Mouse (Mus musculus) stomach, adult 2 months (tissue): ENCODE data around the gene Msh4. TPM values are rescaled to one million over a fixed set of nuclear protein-coding genes. Genes with fewer than 3 reads are reported as not detected.

Source experiments
- polyA plus RNA-seq: library from polyadenylated mRNA; depleted of rRNA; stranded (reverse); fragments of >200 nt; gene quantifications from 2 replicates; pipeline ENCODE4 v1.2.3, GENCODE M21; 2012; rRNA removed

Gene Msh4
- polyA plus RNA-seq, result 0.01 TPM in 1 of 2 replicates, not detected in the other

DNA sequence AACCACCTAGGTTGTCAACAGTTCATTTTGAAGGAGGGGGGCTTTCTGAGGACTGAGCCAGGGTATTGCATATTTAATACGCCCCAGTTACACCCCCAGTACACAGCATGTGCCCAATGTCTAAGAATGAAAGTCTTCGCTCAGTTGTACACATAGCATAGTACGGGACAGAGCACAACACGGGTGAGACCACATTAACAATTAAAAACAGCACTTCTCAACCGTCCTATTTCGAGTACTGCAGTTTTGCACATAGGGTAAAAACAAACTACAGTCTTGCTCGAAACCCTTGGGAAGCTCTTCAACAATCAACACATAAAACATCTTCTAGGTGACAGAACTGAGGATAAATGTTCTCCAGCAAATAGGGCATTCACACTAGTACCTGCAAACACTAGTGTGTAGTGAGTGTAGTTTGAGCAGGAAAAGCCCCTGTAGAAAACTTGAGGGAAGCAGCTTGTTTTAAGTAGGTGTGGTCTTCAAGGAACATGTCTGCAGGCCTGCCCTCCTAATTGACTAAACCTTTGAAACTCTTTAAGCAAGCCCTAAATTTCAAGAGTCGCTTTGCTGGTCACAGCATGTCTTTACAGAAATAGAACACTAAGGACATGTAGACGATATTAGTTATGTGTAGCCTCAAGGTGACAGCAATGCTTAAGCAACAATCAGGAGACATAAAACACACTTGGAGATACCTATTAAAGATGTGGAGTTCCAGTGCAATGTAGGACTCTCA lies at the start of gene Msh4:
Msh4 (minus strand) TSS at position 3 of the 736 bp plus-strand sequence.

DNA sequence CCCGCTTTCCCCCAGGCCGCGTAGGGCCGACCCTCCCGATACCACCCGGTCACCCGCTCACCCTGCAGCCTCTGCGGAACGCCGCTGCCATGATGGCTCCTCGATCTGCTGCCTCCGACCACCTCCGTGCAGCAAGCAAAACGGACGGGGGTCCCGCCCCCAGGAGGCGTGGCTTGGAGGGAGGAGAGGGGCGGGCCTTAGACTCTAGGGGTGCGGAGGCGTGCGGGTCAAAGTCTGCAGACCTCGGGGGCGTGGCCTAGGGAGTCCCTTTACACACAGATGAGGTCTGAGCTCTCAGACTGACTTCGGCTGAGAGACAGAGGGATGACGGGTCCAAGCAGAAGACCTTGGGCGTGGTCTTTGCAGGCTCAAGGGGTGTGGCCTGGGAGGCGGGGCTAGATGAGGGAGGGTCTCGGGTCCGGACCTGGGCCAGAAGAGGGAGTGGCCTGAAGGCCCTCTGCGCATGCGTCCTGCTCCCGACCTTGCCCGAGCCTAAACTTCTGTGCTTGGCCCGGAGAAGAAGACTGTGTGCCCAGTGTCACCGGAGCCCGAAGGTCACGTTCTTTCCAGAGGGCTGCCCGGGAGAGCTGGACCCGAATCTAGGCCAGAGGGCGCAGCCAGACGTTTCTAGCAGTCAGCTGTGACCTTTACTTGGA lies 38.5 kb upstream of the Msh4 start, which contains the start of gene Acadm:
Acadm (minus strand) TSS at position 298 of the 656 bp plus-strand sequence.

DNA sequence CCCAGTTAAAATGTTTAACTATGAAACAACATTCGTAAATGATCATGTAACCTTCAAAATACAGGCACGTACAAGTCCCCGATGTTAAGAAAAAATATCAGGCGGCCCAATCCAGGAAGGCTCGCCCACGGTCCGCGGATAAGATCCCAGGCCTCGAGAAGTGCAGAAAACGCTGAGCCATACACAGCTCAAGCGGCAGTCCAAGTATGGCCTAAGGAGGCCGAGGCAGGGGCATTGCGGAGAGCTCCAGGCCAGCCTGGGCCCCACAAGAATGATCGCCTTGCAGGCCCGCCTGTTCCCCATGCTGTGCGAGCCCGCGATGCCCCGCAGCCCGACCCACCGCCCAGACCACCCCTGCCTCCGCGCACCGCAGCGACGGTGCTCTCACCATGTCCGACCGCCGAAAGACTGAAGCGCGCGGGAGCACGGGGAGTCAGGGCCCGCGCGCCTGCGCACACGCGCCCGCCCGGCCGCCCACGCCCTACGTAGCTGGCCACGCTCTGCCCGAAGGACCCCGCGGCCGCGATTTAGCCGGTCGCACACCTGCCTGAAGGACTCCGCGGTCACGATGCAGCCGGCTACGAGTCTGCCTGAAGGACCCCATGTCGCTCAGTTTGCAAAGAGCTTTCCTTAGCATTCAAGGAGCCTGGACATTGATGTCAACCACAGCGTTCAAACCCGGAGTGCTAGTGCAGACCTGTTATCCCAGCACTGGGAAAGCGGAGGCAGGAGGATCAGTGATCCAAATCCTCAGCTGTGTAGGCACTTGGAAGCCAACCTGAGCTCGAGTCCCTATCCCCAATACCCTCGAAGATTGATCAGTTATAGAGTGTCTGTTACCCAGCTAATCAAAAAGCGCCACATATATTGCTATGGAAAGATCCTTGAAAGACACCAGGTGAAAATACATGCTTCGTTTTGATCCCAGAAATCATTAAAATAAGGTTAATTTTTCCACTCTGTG lies 6.9 kb upstream of the Msh4 start, which contains the start of gene Rabggtb:
Rabggtb (minus strand) TSS at position 464 of the 964 bp plus-strand sequence.

GRCm38 (mm10) chr3:153844030-153844429 lies 61.9 kb downstream of the Msh4 start, which contains the start of gene Asb17:
Asb17 (plus strand) TSS chr3:153844209.

Other genes with a start within 250 kb of the Msh4 start
- gene St6galnac3, start 181.0 kb downstream of the Msh4 start, polyA plus RNA-seq, result 0.09 and 0.16 TPM in 2 replicates
- not detected in 2 replicates for gene Asb17, start 61.9 kb downstream of the Msh4 start, polyA plus RNA-seq
- 6.2 and 14.0 TPM in 2 replicates for gene Rabggtb, start 6.9 kb upstream of the Msh4 start, polyA plus RNA-seq
- gene Acadm, start 38.5 kb upstream of the Msh4 start, polyA plus RNA-seq, result 6.8 and 7.9 TPM in 2 replicates
- 0.02 and 0.03 TPM in 2 replicates for gene Slc44a5, start 67.3 kb upstream of the Msh4 start, polyA plus RNA-seq